Mouse (Mus musculus) liver, adult 2 months (tissue): ENCODE measurements at regions not wholly inside any gene's neighbourhood (a gene's known extent, or its start where the extent isn't known, plus 50 kb on each side); places are given as distances from the start of the nearest gene placed in this dataset.

Experiments
- CTCF ChIP-seq: fragments of 200-500 bp; IDR thresholded peaks from 2 replicates; pipeline ENCODE4 v1.5.1; 2011; ENCODE audit warnings: low read depth, low read length, control low read depth
- POLR2A ChIP-seq: fragments of 200-500 bp; IDR thresholded peaks from 2 replicates; pipeline ENCODE4 v1.6.1; 2011; ENCODE audit warnings: low read length, control low read depth; ENCODE audit not compliant: insufficient read depth; ENCODE audit errors: extremely low read depth

DNA sequence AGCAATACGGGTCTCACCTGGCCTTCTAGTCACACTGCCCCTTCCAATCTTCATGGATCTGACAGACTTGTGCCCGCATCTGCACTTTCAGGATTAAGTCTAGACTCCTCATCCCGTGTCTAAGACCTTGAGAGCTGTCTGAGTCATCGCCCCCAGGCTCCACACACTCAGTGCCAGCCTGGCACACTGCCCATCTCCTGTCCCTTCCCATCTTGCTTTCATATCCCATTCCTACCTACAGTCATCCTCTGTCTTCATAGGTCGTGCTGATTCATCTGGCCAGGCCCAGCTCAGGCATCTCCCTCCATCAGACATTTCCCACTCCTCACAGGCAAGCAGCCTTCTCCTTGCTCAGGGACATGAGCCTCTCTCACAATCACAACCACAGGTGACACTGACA is 78.0 kb upstream of the Zfp536 start:
- TF ChIP-seq POLR2A: no peak
- no peak for TF ChIP-seq CTCF
